Mouse (Mus musculus): ENCODE measurements around the gene Mgmt.

DNA sequence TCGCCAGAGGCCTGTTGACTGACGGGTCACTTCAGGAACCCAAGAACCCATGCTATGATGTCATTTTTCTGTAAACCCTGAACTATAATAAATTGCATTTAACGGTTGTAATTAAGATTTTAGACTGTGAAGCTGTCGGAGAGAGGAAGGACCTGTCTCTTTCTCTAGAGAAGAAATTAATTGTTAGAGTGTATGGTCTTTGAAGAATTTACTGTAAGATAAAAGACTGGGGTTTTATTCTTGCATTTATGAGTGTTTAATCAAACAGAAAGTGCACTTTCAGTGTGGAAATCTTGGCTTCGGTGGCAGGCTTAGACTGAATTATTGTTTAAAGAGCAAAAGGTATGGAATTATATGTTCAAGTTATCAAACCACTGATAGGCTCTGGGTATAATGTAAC lies 49.5 kb downstream of the Mgmt start:
- TF ChIP-seq CTCF (IDR thresholded peaks at IDR 0.05; ENCODE audit: low read depth, low read length) (no peak), POLR2A (IDR thresholded peaks at IDR 0.05; ENCODE audit: borderline replicate concordance, low read depth, low read length) (no peak)

Data from bone marrow macrophage, adult 2 months (primary cell).